Mouse (Mus musculus) testis, postnatal 14 days (tissue): Measurements from ENCODE around the gene Tspan31.
"Not testable (repeated sequence)": the region's sequence is repeated elsewhere in the genome, so short reads cannot be mapped to it uniquely, and the experiment has no call there.

Experiments
- DNase-seq: peaks from one replicate; pipeline ENCODE4 v3.0.0; 2021; ENCODE audit warnings: low spot score

The Tspan31 gene

DNA sequence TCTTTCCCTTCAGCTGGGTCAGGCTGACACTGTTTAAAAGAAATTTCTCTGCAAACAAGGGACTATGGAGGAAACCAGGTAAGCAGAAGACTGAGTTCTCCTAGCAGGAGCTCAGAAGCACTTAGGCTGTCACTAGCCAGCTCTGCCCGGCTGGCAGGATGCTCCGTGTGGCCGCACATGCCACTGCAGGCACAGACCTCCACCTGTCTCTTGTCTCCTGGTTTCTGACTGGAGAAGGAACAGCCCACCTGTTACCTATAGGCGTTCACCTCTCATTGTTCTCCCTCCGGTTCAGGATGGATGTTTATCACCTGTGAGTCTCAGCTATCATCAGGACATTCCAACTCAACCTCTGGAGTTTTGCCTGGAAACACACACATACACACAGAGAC, 13.8 kb upstream of the Tspan31 start:
- DNase-seq, result no peak

DNA sequence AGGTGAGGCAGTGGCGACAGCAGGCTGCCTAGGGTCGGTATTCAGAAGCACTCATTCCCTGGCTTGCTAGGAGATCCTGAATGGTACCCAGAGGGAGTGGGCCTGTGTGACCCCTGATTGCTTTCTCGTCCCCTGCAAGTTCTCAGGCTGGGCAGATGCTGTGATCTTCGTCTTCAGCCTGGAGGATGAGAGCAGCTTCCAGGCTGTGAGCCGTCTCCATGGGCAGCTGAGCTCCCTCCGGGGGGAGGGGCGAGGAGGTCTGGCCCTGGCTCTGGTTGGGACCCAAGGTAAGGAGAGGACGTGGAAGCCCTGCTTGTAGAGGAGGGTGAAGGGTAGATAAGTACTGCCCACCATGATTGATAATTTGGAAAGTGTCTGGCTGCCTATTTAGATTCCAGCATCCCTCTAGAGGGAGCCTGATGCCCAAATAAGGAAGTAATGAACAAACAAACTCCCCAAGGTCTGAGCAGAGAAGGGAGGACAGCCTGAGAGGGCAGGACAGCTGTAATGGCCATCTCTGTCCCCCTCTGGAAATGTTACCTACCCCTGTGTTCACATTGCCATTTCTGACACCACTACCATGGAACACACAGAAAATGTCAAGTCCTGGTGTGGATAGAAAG, 13.3 kb upstream of the Tspan31 start:
- no peak for DNase-seq

DNA sequence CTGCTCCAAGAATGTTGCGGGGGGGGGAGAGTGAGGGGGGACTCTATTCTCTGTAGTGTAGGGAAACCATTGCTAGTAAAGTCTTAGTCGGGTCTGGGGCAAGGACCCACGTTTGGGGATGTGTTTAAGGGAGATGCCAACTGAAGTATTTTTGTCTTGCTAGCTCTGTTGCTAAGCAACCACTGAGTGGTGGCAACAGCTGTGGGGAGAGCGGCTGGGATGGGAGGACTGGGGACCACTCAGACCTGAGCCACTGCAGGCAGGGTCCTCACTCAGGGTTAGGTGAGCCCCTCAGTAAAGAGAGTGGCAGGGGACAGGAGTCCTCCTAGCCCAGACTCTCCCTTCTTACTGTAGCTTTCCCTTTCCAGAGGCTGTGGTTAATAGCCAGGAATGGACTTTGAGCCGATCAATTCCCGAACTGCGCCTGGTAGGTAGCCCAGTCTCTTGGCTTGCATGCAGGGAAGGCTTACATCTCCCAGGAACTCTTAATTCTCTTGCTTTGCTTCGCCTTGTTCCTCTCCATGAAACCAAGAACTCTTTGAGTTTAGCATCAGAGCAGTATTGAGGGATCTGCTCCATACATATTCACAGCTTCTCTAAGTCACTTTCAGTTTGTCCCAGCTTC, 12.0 kb upstream of the Tspan31 start:
- no peak for DNase-seq

DNA sequence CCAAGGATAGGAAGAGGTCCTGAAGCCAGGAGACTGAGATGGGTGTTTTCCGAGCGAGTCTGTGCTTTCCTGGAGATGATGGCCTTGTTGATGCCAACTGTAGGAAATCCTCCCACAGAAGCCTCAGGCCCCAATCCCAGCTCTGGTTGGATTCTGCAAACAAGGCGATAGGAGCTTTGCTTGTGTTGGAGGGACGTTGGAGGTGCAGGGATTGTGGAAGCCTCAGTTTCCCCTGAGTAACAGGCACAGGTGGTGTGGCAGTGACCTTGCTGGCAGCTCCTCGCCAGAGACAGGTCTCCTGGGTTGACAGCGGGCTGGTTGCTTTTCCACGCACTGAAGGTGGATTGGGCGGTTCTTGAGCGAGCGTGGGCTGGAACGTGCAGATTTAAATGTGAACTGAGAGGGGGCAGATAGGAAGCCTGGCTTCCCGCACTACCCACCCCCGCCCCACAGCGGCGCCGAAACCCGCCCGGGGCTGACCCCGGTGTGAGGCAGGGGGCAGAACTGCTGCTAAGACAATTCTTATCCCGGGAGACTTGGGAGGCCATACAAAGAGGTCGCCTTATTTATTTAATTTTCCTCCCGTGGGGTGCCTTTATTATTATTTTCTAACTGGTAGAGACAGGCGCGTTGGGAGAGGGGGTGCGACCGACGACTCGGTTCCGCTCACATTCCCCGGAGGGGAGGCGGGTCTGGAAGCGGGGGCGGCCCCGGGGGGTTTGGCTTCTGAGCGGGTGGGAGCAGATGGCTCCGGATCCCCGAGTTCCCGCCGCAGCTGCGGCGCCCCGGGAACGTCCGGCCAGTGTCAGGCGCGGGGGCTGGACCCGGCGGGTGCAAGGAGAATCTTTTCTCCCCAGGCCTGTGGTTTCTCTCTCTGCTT, 11.1 kb upstream of the Tspan31 start:
- DNase-seq, result no peak

DNA sequence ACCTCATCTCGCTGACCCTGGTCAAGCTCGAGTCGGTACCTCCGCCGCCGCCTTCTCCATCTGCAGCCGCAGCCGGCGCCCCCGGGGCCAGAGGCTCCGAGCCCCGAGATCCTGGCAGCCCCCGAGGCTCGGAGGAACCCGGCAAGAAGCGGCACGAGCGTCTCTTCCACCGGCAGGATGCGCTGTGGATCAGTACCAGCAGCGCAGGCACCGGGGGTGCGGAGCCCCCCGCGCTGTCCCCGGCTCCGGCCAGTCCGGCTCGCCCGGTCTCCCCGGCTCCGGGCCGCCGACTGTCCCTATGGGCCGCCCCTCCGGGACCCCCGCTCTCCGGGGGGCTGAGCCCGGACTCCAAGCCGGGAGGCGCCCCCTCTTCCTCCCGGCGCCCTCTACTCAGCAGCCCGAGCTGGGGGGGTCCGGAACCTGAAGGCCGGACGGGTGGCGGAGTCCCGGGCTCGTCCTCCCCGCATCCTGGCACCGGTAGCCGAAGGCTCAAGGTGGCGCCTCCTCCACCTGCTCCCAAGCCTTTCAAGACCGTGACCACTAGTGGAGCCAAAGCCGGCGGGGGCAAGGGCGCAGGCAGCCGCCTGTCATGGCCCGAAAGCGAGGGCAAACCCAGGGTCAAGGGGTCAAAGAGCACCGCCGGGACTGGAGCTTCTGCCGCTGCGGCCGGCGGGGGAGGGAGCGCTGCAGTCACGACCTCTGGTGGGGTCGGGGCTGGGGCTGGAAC, 9.8 kb upstream of the Tspan31 start:
- no peak for DNase-seq

DNA sequence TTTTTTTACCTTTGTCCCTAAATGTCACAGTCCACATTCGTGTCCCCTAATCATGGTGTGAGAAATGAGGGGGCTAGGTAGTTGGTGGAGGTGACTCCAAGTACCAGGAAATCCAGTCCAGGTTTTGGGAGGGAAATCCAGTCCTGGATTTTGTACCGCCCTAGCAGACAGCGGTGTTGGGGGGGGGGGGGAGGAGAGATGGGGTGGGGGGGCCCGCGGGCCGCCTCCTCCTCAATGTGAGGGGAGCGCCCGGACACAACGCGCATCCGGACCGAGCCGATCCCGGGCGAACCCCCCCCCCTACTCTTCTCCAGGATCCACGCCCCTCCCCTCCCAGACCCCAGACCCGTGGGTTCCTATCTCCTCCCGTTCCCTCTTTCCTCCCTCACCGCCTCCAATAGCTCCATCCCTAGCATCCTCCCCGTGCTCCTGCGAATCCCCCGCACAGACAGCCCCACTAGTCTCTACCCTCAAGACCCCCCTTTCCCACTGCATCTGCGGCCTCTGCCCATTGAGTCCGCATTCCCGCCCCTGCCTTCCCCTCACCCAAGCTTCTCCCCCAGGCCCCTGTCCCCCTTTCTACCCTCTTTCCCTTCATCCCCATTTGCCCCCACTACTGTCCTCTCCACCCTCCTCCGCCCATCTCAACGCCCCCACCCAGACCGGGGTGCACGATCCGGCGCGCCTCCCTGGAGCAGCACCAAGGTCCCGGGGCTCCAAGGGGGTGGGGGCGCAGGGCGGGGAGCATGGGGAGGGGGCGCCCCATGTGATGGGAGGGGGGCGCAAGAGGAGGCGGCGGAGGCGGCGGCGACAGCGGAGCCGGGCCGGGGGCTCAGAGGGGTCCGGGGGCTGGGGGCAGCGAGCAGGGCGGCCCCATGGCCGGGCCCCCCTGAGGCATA, 8.9 kb upstream of the Tspan31 start:
- DNase-seq, result no peak

DNA sequence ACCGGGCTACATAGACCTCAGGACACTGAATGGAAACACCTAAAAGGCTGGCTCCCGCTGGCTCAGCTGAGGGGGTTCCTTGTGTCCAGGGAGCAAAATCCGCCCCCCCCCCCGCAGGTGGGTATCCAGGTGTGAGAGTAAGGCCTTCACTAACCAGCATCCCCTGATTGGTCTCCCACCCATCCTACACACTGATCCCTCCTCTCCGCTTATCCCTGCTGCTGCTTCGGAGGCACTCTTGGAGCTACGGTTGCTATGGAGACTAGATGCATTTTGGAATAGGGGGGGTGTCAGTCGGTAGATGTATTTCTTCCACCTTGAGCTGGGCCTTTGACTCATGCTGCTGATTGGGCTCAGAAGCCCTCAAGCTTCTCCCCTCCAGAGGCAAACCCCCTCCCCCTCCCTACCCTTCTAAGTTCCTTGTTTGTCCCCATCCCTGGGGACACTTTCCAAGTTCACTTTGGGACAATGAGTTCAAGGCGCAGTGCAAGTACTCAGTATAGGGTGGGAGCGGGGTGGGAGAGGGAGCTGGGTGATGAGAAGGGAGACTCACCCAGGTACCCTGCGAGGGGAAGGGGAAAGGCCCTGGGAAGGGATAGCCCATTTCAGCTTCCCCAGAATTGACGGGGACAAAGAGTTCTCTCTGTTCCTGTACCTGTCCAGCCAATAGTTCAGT, 8.1 kb upstream of the Tspan31 start:
- DNase-seq, result no peak

- DNase-seq, result no peak
Observed at GRCm38 (mm10) chr10:127077515-127077914, 7.5 kb upstream of the Tspan31 start.

- no peak for DNase-seq
Observed at GRCm38 (mm10) chr10:127076082-127076481, 6.0 kb upstream of the Tspan31 start.

DNA sequence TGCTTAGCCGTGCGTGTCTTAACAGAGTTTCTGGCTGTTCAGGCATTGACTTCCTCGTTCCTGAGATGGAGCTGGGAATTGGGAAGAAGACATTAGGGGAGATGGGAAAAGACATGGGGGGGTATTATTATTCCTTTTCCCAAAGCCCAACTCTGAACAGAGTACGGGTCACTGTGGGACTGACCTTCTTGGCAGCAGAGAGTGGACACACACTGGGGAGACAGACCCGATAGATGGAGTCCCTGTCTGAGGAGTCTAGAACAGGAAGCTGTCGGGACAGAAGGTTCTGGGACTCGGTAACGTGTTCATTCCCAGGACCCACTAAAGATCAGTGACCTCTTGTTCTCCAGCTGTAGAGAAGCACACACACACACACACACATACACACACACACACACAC, 5.6 kb upstream of the Tspan31 start:
- no peak for DNase-seq

GRCm38 (mm10) chr10:127075080-127075479, 5.0 kb upstream of the Tspan31 start, which contains the start of gene Agap2:
Agap2 (plus strand) TSS chr10:127075284.
- DNase-seq, result no peak

- DNase-seq, result no peak
Observed at GRCm38 (mm10) chr10:127073981-127074380, 3.9 kb upstream of the Tspan31 start.

GRCm38 (mm10) chr10:127072969-127073368, 2.9 kb upstream of the Tspan31 start:
- not testable (repeated sequence) for DNase-seq

DNA sequence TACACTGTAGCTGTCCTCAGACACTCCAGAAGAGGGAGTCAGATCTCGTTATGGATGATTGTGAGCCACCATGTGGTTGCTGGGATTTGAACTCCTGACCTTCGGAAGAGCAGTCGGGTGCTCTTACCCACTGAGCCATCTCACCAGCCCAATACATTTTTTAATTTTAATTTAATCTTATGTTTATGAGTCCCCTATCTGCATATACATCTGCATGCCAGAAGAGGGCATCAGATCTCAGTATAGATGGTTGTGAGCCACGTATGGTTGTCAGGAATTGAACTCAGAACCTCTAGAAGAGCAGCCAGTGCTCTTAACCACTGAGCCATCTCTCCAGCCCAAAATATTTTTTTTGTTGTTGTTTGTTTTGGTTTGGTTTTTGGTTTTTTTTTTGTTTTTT, 2.2 kb upstream of the Tspan31 start:
- not testable (repeated sequence) for DNase-seq

GRCm38 (mm10) chr10:127071203-127071602, 1.1 kb upstream of the Tspan31 start:
- DNase-seq, result no peak

- DNase-seq, result no peak
Observed at GRCm38 (mm10) chr10:127069281-127070189, 529 bp downstream of the Tspan31 start.

GRCm38 (mm10) chr10:127068360-127069038, 1.6 kb downstream of the Tspan31 start:
- DNase-seq, result no peak

DNA sequence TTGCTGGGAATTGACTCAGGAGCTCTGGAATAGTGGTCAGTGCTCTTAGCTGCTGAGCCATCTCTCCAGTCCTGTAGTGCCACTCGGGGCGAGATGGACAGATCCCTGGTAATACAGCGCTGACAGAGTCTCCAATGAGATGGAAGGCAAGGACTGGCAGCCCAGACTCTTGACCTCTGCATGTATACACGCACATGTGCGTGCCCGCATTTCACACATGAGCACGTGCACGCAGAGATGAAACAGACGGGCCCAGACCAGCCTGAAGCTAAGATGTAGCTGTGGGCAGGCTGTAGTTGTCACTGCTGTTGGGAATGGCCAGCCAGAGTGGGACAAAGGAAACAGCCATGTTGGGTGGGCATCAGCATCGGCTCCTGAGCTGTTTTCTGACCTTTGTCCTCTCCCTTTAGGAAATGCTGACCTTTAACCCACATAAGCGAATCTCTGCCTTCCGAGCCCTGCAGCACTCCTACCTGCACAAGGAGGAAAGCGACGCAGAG, 3.5 kb downstream of the Tspan31 start:
- DNase-seq, result no peak

GRCm38 (mm10) chr10:127065981-127066380, 4.1 kb downstream of the Tspan31 start:
- DNase-seq, result no peak
